Mouse (Mus musculus): ENCODE results near the gene Gm20388. TPM values are rescaled to one million over a fixed set of nuclear protein-coding genes. Genes with fewer than 3 reads are reported as not detected.

Gm20388 gene
- total RNA-seq, 2 experiments from 2014 or later = 18.5 to 23.8 TPM

GRCm38 (mm10) chr8:120411862-120412261, 501.2 kb downstream of the Gm20388 start:
- ATAC-seq (replicated peaks; ENCODE audit: poor library complexity, severe bottlenecking) = no peak

GRCm38 (mm10) chr8:120412357-120412756, 501.7 kb downstream of the Gm20388 start:
- no peak for ATAC-seq (replicated peaks; ENCODE audit: poor library complexity, severe bottlenecking)

GRCm38 (mm10) chr8:120412911-120413625, 502.4 kb downstream of the Gm20388 start:
- ATAC-seq (replicated peaks; ENCODE audit: poor library complexity, severe bottlenecking) = no peak

GRCm38 (mm10) chr8:120413626-120413988, 503.0 kb downstream of the Gm20388 start:
- ATAC-seq (replicated peaks; ENCODE audit: poor library complexity, severe bottlenecking) = no peak

DNA sequence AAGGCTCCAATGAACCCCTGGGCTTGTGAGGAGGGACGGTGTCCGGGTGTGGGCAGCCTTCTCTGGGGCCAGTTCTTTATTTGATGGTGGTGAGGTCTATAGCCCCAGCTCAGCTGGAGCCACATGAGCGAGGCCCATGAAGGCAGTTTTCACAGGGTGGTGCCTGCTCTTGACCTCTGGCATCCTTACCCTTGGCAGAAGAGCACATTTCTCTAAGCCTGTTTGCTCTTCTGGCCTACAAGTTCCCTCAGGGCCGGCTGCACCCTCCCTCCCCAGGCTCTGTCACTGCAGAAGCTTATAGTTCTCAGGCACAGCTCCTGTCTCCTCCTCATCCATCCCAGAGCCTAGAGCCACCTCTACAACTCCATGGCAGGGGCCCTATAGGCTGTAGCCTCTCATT, 503.6 kb downstream of the Gm20388 start:
- ATAC-seq (replicated peaks; ENCODE audit: poor library complexity, severe bottlenecking) = no peak

GRCm38 (mm10) chr8:120415474-120415873, 504.8 kb downstream of the Gm20388 start:
- no peak for ATAC-seq (replicated peaks; ENCODE audit: poor library complexity, severe bottlenecking)

- no peak; the same call in 1 of the 2 replicates for ATAC-seq (replicated peaks; ENCODE audit: poor library complexity, severe bottlenecking)
Observed at GRCm38 (mm10) chr8:120416173-120416521, 505.5 kb downstream of the Gm20388 start.

DNA sequence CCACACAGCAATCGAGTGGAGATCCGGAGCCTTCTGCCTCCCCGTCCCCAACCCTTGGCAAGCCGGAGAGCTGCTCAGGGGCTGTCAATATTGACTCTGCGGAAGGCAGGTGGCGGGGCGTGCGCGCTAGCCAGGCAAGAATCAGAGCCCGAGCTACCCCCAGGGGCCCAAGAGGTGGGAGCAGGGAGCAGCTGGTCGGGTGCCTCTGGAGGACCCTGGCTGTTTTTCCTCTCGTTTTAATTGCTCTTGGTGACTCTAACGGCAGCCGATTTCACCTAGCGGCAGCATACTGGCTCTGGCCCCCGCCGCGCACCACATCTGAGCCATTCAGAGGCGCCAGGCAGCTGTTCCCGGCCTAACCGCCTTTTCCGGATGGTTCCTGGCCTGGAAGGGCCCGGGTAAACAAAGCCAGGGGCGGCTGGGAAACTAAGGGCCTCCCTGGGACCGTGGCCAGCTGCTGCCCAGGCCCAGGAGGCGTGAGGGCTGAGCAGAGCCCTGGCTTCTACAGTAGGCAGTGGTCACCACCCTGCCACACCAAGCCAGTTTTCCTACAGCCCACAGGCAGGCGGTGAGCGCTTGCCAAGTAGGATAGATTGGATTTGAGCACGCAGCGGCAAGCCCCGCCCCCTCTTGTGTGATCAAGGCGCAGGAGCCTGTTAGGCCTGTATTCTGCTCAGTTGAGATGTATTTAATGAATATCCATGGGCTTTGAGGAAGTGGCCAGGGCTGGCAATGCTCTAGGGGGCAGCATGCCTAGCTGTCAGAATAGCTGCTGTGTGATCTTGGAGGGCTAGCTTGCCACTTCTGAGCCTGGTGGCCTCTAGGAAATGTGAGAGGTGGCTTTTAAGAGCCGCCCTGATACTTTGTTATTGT, 506.1 kb downstream of the Gm20388 start:
- peak; percentile 88 for ATAC-seq (replicated peaks; ENCODE audit: poor library complexity, severe bottlenecking)

DNA sequence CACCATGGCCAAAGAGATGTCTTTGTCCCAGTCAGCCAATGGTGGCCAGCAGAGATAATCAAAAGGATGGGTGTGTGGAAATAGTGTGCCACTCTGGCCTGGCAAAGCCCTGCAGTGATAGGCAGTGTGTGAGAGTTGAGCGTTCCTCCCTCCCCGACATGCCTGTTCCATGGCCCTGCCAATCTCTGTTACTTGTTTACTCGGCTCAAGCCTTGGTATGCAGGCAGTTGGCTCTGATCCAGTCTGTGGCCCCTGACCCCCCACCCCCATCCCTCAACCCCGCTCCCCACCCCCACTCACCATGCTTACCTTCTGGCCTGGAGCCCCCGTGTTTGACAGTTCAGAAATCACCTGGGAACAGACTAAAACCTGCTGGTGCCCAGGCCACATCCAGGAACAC, 507.5 kb downstream of the Gm20388 start:
- ATAC-seq (replicated peaks; ENCODE audit: poor library complexity, severe bottlenecking) = no peak

- no peak for ATAC-seq (replicated peaks; ENCODE audit: poor library complexity, severe bottlenecking)
Observed at GRCm38 (mm10) chr8:120419675-120420074, 509.0 kb downstream of the Gm20388 start.

DNA sequence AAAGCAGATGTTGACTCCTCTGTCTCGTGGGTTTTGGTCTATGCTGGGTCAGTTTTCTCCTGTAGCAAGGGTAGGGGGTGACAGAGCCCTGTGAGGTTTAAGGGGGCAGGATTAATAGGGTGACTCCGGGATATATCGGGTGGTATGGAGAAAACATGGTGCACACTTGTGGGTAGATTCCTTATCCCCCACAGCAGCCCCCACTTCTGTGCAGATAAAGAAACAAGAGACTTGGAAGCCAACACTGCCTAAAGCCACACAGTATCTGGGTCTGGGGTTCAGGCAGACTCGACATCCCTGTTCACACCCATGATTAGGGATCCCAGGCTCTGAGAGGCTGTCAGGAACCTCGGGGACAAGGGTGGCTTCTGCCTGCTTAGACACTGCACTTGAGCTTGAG, 509.6 kb downstream of the Gm20388 start:
- ATAC-seq (replicated peaks; ENCODE audit: poor library complexity, severe bottlenecking) = no peak

- no peak for ATAC-seq (replicated peaks; ENCODE audit: poor library complexity, severe bottlenecking)
Observed at GRCm38 (mm10) chr8:120421638-120422037, 511.0 kb downstream of the Gm20388 start.

GRCm38 (mm10) chr8:120422236-120422635, 511.6 kb downstream of the Gm20388 start:
- ATAC-seq (replicated peaks; ENCODE audit: poor library complexity, severe bottlenecking) = no peak

- ATAC-seq (replicated peaks; ENCODE audit: poor library complexity, severe bottlenecking) = no peak
Observed at GRCm38 (mm10) chr8:120423576-120423975, 512.9 kb downstream of the Gm20388 start.

DNA sequence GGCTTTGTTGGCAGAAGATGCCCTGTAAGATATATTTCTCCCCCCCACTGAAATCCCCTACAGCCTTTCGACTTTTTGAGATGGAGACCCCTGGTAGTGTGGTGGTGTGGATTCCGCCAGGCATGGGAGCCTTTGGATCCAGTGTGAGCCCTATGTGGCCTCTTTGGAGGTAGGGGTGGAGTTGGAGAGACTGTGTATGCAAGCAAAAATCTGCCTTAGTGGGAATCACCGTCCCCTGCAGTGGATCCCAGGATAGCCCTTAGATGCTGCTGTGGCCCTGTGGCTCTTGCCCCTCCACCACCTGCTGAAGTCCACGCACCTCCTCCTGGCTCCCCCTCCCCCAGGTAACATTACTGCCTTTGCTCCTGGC, 514.2 kb downstream of the Gm20388 start:
- ATAC-seq (replicated peaks; ENCODE audit: poor library complexity, severe bottlenecking) = no peak

- no peak for ATAC-seq (replicated peaks; ENCODE audit: poor library complexity, severe bottlenecking)
Observed at GRCm38 (mm10) chr8:120425199-120425941, 514.7 kb downstream of the Gm20388 start.

GRCm38 (mm10) chr8:120426105-120426504, 515.5 kb downstream of the Gm20388 start:
- no peak for ATAC-seq (replicated peaks; ENCODE audit: poor library complexity, severe bottlenecking)

- peak; percentile 76 for ATAC-seq (replicated peaks; ENCODE audit: poor library complexity, severe bottlenecking)
Observed at GRCm38 (mm10) chr8:120426622-120427385, 516.2 kb downstream of the Gm20388 start.

- ATAC-seq (replicated peaks; ENCODE audit: poor library complexity, severe bottlenecking) = no peak
Observed at GRCm38 (mm10) chr8:120428492-120428891, 517.9 kb downstream of the Gm20388 start.

GRCm38 (mm10) chr8:120429116-120429515, 518.5 kb downstream of the Gm20388 start:
- no peak for ATAC-seq (replicated peaks; ENCODE audit: poor library complexity, severe bottlenecking)
